Comparison of ENCODE assay signal across 8 mouse cellular contexts in the genomic region with DNA sequence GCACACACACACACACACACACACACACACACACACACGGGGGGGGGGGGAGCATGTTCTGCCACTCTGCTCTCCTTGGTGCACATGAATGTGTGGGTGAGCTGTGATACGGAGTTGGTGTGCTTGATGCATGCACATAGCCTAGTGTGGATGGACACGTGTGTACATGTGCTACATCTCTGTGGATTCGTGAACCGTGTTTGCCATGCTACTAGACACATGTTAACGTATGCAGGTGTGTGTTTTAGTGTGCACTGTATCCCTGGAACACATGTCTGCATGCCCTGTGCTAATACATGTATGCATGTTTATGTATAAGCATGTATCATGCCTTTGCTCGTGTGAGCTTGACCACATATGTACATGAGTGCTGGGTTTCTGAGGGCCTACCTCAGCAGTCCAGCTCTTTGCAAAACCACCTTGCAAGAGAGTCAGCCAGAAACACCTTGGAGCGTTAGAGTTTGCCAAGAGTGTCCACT. TPM values are rescaled to one million over a fixed set of nuclear protein-coding genes. Genes with fewer than 3 reads are reported as not detected.
DNase-seq lines count a peak whose midpoint lies in the region; ATAC-seq and TF ChIP-seq lines count a peak whose summit lies in the region.

No protein-coding gene starts in this region.

- peak; percentile 36 for DNase-seq in cerebellum, adult 11-12 months
- DNase-seq in cerebellum, postnatal 4 days (ENCODE audit: low spot score in 2 of 2), result no peak
- no peak for DNase-seq in lung, embryonic 14.5 days
- DNase-seq in lung, postnatal 14 days, result no peak
- DNase-seq in heart, postnatal 0 days (ENCODE audit: low spot score), result no peak
- DNase-seq in T-cell, adult 2 months (ENCODE audit: low spot score), result no peak
- no peak for DNase-seq in thymus, postnatal 0 days (ENCODE audit: low spot score)

- H3K4me2 ChIP-seq in lung, embryonic 14.5 days, result peak overlapping the region; percentile 97
- H3K4me2 ChIP-seq in heart, postnatal 0 days (ENCODE audit: low read depth, low read length), result peak overlapping the region; percentile 99
- H3K4me2 ChIP-seq in liver, embryonic 16.5 days (ENCODE audit: low read depth, low read length), result peak overlapping the region; percentile 100

- H3K27me3 ChIP-seq in lung, embryonic 14.5 days (ENCODE audit: insufficient read depth, low read length), result no peaks in the 10 kb centered on the region
- H3K27me3 ChIP-seq in heart, postnatal 0 days (ENCODE audit: control insufficient read depth, insufficient read depth, low read length), result no peaks in the 10 kb centered on the region
- H3K27me3 ChIP-seq in liver, embryonic 16.5 days (ENCODE audit: control insufficient read depth, insufficient read depth, low read depth, low read length), result no peaks in the 10 kb centered on the region

- H3K4me3 ChIP-seq in lung, embryonic 14.5 days (ENCODE audit: low read depth, low read length), result peak overlapping the region; percentile 87
- peak overlapping the region; percentile 80 for H3K4me3 ChIP-seq in heart, postnatal 0 days (ENCODE audit: low read depth, low read length)
- peak overlapping the region; percentile 81 for H3K4me3 ChIP-seq in liver, embryonic 16.5 days (ENCODE audit: low read depth, low read length)

- no peak for TF ChIP-seq CTCF in lung, embryonic 14.5 days (IDR thresholded peaks at IDR 0.05; ENCODE audit: low read depth)
- no peak for TF ChIP-seq CTCF in heart, postnatal 0 days (IDR thresholded peaks at IDR 0.05; ENCODE audit: low read depth)

- no peak overlapping the region for H3K27ac ChIP-seq in lung, embryonic 14.5 days (ENCODE audit: low read depth)
- no peak overlapping the region for H3K27ac ChIP-seq in heart, postnatal 0 days (ENCODE audit: low read depth)
- peak overlapping the region; percentile 5; the same call in 1 of the 2 replicates for H3K27ac ChIP-seq in liver, embryonic 16.5 days (ENCODE audit: low read length)

- peaks cover 15% of the 10 kb centered on the region for H3K4me1 ChIP-seq in lung, embryonic 14.5 days (ENCODE audit: insufficient read depth)
- H3K4me1 ChIP-seq in heart, postnatal 0 days (ENCODE audit: control insufficient read depth, insufficient read depth), result peaks cover 27% of the 10 kb centered on the region
- H3K4me1 ChIP-seq in liver, embryonic 16.5 days (ENCODE audit: control insufficient read depth, low read depth, low read length), result peaks cover 41% of the 10 kb centered on the region

- H3K9me3 ChIP-seq in lung, embryonic 14.5 days (ENCODE audit: low read depth, low read length), result no peaks in the 10 kb centered on the region
- H3K9me3 ChIP-seq in heart, postnatal 0 days (replicated peaks; ENCODE audit: control insufficient read depth, low read length), result no peaks in the 10 kb centered on the region
- no peaks in the 10 kb centered on the region for H3K9me3 ChIP-seq in liver, embryonic 16.5 days (replicated peaks; ENCODE audit: control insufficient read depth, low read length)

- ATAC-seq in lung, embryonic 14.5 days (ENCODE audit: insufficient read depth), result no peak
- ATAC-seq in heart, postnatal 0 days (ENCODE audit: insufficient read depth, low read depth), result no peak
- ATAC-seq in liver, embryonic 16.5 days (ENCODE audit: low read depth), result no peak

- no peak for TF ChIP-seq EP300 in heart, postnatal 0 days (IDR thresholded peaks at IDR 0.05; ENCODE audit: low read depth)

- no peak overlapping the region; the same call in 1 of the 2 replicates for H3K9ac ChIP-seq in lung, embryonic 14.5 days
- no peak overlapping the region for H3K9ac ChIP-seq in heart, postnatal 0 days (replicated peaks; ENCODE audit: low read depth, low read length)
- peak overlapping the region; percentile 56 for H3K9ac ChIP-seq in liver, embryonic 16.5 days (ENCODE audit: low read depth, low read length)

- 60% methylated on average over 8 of the region's 8 CpGs for WGBS in lung, embryonic 14.5 days
- 69% methylated on average over 8 of the region's 8 CpGs for WGBS in heart, postnatal 0 days
- WGBS in liver, embryonic 16.5 days (ENCODE audit: insufficient replicate concordance), result 69% methylated on average over 8 of the region's 8 CpGs

- peaks cover 37% of the 10 kb centered on the region for H3K36me3 ChIP-seq in lung, embryonic 14.5 days (ENCODE audit: insufficient read depth)
- peaks cover 21% of the 10 kb centered on the region for H3K36me3 ChIP-seq in heart, postnatal 0 days (replicated peaks; ENCODE audit: control insufficient read depth, insufficient read depth, low read length)
- peaks cover 13% of the 10 kb centered on the region for H3K36me3 ChIP-seq in liver, embryonic 16.5 days (ENCODE audit: control insufficient read depth, insufficient read depth)

RNA-seq across cellular contexts. Expression of gene Acap3, which starts 1.6 kb away (rescaled TPM):
- polyA plus RNA-seq in lung, embryonic 14.5 days (2014; fragmentation: Nextera tagmentation; extraction: Ambion mirVana), result 17.9 and 20.5 TPM in 2 replicates
- 16.3 and 31.2 TPM in 2 replicates for total RNA-seq in heart, postnatal 0 days (2014; rRNA removed; ENCODE audit: low replicate concordance)
- polyA plus RNA-seq in heart, postnatal 0 days (2015; fragmentation: Nextera tagmentation; extraction: Ambion mirVana), result 5.8 and 6.4 TPM in 2 replicates
- 5.5 and 5.6 TPM in 2 replicates for polyA plus RNA-seq in liver, embryonic 16.5 days (2015; fragmentation: Nextera tagmentation; extraction: Ambion mirVana)
- polyA plus RNA-seq in thymus, postnatal 0 days (2015; fragmentation: Nextera tagmentation; extraction: Ambion mirVana), result 9.7 and 11.6 TPM in 2 replicates

RNA-seq across cellular contexts. Expression of gene Pusl1, which starts 1.7 kb away (rescaled TPM):
- 43.6 and 50.9 TPM in 2 replicates for polyA plus RNA-seq in lung, embryonic 14.5 days (2014; fragmentation: Nextera tagmentation; extraction: Ambion mirVana)
- total RNA-seq in heart, postnatal 0 days (2014; rRNA removed; ENCODE audit: low replicate concordance), result 31.3 and 33.9 TPM in 2 replicates
- polyA plus RNA-seq in heart, postnatal 0 days (2015; fragmentation: Nextera tagmentation; extraction: Ambion mirVana), result 20.1 and 22.3 TPM in 2 replicates
- 12.9 and 13.4 TPM in 2 replicates for polyA plus RNA-seq in liver, embryonic 16.5 days (2015; fragmentation: Nextera tagmentation; extraction: Ambion mirVana)
- 39.9 and 42.5 TPM in 2 replicates for polyA plus RNA-seq in thymus, postnatal 0 days (2015; fragmentation: Nextera tagmentation; extraction: Ambion mirVana)

RNA-seq across cellular contexts. Expression of gene Ints11, which starts 23.9 kb away (rescaled TPM):
- polyA plus RNA-seq in lung, embryonic 14.5 days (2014; fragmentation: Nextera tagmentation; extraction: Ambion mirVana), result 83.6 and 84.7 TPM in 2 replicates
- 19.0 and 25.1 TPM in 2 replicates for total RNA-seq in heart, postnatal 0 days (2014; rRNA removed; ENCODE audit: low replicate concordance)
- polyA plus RNA-seq in heart, postnatal 0 days (2015; fragmentation: Nextera tagmentation; extraction: Ambion mirVana), result 20.0 and 21.6 TPM in 2 replicates
- polyA plus RNA-seq in liver, embryonic 16.5 days (2015; fragmentation: Nextera tagmentation; extraction: Ambion mirVana), result 31.8 and 33.1 TPM in 2 replicates
- polyA plus RNA-seq in thymus, postnatal 0 days (2015; fragmentation: Nextera tagmentation; extraction: Ambion mirVana), result 84.9 and 92.2 TPM in 2 replicates

RNA-seq across cellular contexts. Expression of gene Cptp, which starts 24.0 kb away (rescaled TPM):
- 17.1 and 18.4 TPM in 2 replicates for polyA plus RNA-seq in lung, embryonic 14.5 days (2014; fragmentation: Nextera tagmentation; extraction: Ambion mirVana)
- 9.8 and 11.8 TPM in 2 replicates for total RNA-seq in heart, postnatal 0 days (2014; rRNA removed; ENCODE audit: low replicate concordance)
- 7.0 and 7.2 TPM in 2 replicates for polyA plus RNA-seq in heart, postnatal 0 days (2015; fragmentation: Nextera tagmentation; extraction: Ambion mirVana)
- 7.1 and 8.4 TPM in 2 replicates for polyA plus RNA-seq in liver, embryonic 16.5 days (2015; fragmentation: Nextera tagmentation; extraction: Ambion mirVana)
- polyA plus RNA-seq in thymus, postnatal 0 days (2015; fragmentation: Nextera tagmentation; extraction: Ambion mirVana), result 9.4 and 11.4 TPM in 2 replicates

RNA-seq across cellular contexts. Expression of gene Tas1r3, which starts 30.1 kb away (rescaled TPM):
- 0.16 and 0.22 TPM in 2 replicates for polyA plus RNA-seq in lung, embryonic 14.5 days (2014; fragmentation: Nextera tagmentation; extraction: Ambion mirVana)
- total RNA-seq in heart, postnatal 0 days (2014; rRNA removed; ENCODE audit: low replicate concordance), result 0.11 and 0.19 TPM in 2 replicates
- 0.04 and 0.05 TPM in 2 replicates for polyA plus RNA-seq in heart, postnatal 0 days (2015; fragmentation: Nextera tagmentation; extraction: Ambion mirVana)
- polyA plus RNA-seq in liver, embryonic 16.5 days (2015; fragmentation: Nextera tagmentation; extraction: Ambion mirVana), result 0.11 and 0.14 TPM in 2 replicates
- 0.16 and 0.28 TPM in 2 replicates for polyA plus RNA-seq in thymus, postnatal 0 days (2015; fragmentation: Nextera tagmentation; extraction: Ambion mirVana)
